Mouse (Mus musculus): ENCODE measurements around the gene Atpif1. TPM values are rescaled to one million over a fixed set of nuclear protein-coding genes. Genes with fewer than 3 reads are reported as not detected.
A peak's percentile ranks its signal among the peaks of the same experiment; 100 is the strongest.

Atpif1 gene
- polyA plus RNA-seq, 1 experiment from 2014 or later = 799 TPM

- Histone ChIP-seq H3K27ac (no peak overlapping the region), H3K9me3 (no peaks in the 10 kb centered on the region), H3K36me3 (no peaks in the 10 kb centered on the region), H3K4me2 (no peak overlapping the region), H3K27me3 (no peaks in the 10 kb centered on the region), H3K9ac (no peak overlapping the region), H3K4me1 (peaks cover 8% of the 10 kb centered on the region; the same call in 1 of the 2 replicates), H3K4me3 (no peak overlapping the region)
- no peak for ATAC-seq (ENCODE audit: insufficient number of reproducible peaks, low FRiP score, low TSS enrichment, low read depth)
- WGBS = 86% methylated on average over 3 of the region's 3 CpGs
Observed at GRCm38 (mm10) chr4:132519188-132519587, 14.3 kb downstream of the Atpif1 start.

GRCm38 (mm10) chr4:132518066-132518465, 15.4 kb downstream of the Atpif1 start:
- no peaks in the 10 kb centered on the region for H3K27me3 ChIP-seq
- 79% methylated on average over 8 of the region's 8 CpGs for WGBS
- H3K9ac ChIP-seq = no peak overlapping the region
- no peaks in the 10 kb centered on the region for H3K36me3 ChIP-seq
- no peaks in the 10 kb centered on the region for H3K9me3 ChIP-seq
- peaks cover 12% of the 10 kb centered on the region for H3K4me1 ChIP-seq
- no peak overlapping the region for H3K4me2 ChIP-seq
- ATAC-seq (ENCODE audit: insufficient number of reproducible peaks, low FRiP score, low TSS enrichment, low read depth) = no peak
- no peak overlapping the region for H3K27ac ChIP-seq
- no peak overlapping the region for H3K4me3 ChIP-seq

- Histone ChIP-seq H3K9me3 (no peaks in the 10 kb centered on the region), H3K4me1 (peaks cover 17% of the 10 kb centered on the region), H3K4me3 (peak overlapping the region; percentile 42), H3K27me3 (no peaks in the 10 kb centered on the region), H3K4me2 (peak overlapping the region; percentile 86), H3K27ac (peak overlapping the region; percentile 82), H3K9ac (peak overlapping the region; percentile 35), H3K36me3 (no peaks in the 10 kb centered on the region)
- ATAC-seq (ENCODE audit: insufficient number of reproducible peaks, low FRiP score, low TSS enrichment, low read depth) = peak; percentile 93
- WGBS = 17% methylated on average over 22 of the region's 22 CpGs
Observed at GRCm38 (mm10) chr4:132515369-132516155, 17.9 kb downstream of the Atpif1 start.

- H3K4me3 ChIP-seq = peak overlapping the region; percentile 42
- peaks cover 18% of the 10 kb centered on the region for H3K4me1 ChIP-seq
- no peaks in the 10 kb centered on the region for H3K36me3 ChIP-seq
- no peaks in the 10 kb centered on the region for H3K9me3 ChIP-seq
- ATAC-seq (ENCODE audit: insufficient number of reproducible peaks, low FRiP score, low TSS enrichment, low read depth) = no peak
- peak overlapping the region; percentile 82 for H3K27ac ChIP-seq
- H3K27me3 ChIP-seq = no peaks in the 10 kb centered on the region
- H3K4me2 ChIP-seq = peak overlapping the region; percentile 86
- peak overlapping the region; percentile 35 for H3K9ac ChIP-seq
- WGBS = 1% methylated on average over 21 of the region's 21 CpGs
Observed at GRCm38 (mm10) chr4:132514555-132515135, 18.8 kb downstream of the Atpif1 start.

GRCm38 (mm10) chr4:132513395-132514273, 19.8 kb downstream of the Atpif1 start:
- Histone ChIP-seq H3K4me2 (no peak overlapping the region), H3K27me3 (no peaks in the 10 kb centered on the region), H3K4me3 (no peak overlapping the region), H3K4me1 (peaks cover 24% of the 10 kb centered on the region), H3K36me3 (no peaks in the 10 kb centered on the region), H3K9ac (no peak overlapping the region; the same call in 1 of the 2 replicates), H3K27ac (no peak overlapping the region), H3K9me3 (no peaks in the 10 kb centered on the region)
- no peak for ATAC-seq (ENCODE audit: insufficient number of reproducible peaks, low FRiP score, low TSS enrichment, low read depth)
- WGBS = 29% methylated on average over 14 of the region's 14 CpGs

GRCm38 (mm10) chr4:132512080-132512479, 21.4 kb downstream of the Atpif1 start:
- no peak for ATAC-seq (ENCODE audit: insufficient number of reproducible peaks, low FRiP score, low TSS enrichment, low read depth)
- 70% methylated on average over 3 of the region's 3 CpGs for WGBS

GRCm38 (mm10) chr4:132510352-132510798, 23.1 kb downstream of the Atpif1 start, which contains the start of gene Sesn2:
Sesn2 (minus strand) TSS chr4:132510501.
- Histone ChIP-seq H3K27ac (peak within 1 kb of the TSS; percentile 87), H3K4me3 (peak within 1 kb of the TSS; percentile 81), H3K4me2 (peak within 1 kb of the TSS; percentile 89), H3K36me3 (no peaks in the 10 kb centered on the region), H3K9ac (peak within 1 kb of the TSS; percentile 71), H3K4me1 (peaks cover 24% of the 10 kb centered on the region), H3K27me3 (no peaks in the 10 kb centered on the region), H3K9me3 (no peaks in the 10 kb centered on the region)
- under 1% methylated on average over 32 of the region's 32 CpGs for WGBS
- ATAC-seq (ENCODE audit: insufficient number of reproducible peaks, low FRiP score, low TSS enrichment, low read depth) = peak; percentile 87

More at GRCm38 (mm10) chr4:132512080-132512479, 21.4 kb downstream of the Atpif1 start:
- Histone ChIP-seq H3K4me1 (peaks cover 28% of the 10 kb centered on the region), H3K9me3 (no peaks in the 10 kb centered on the region), H3K27me3 (no peaks in the 10 kb centered on the region), H3K36me3 (no peaks in the 10 kb centered on the region), H3K4me2 (no peak overlapping the region), H3K4me3 (no peak overlapping the region), H3K27ac (no peak overlapping the region), H3K9ac (no peak overlapping the region)

GRCm38 (mm10) chr4:132509621-132510296, 23.7 kb downstream of the Atpif1 start:
- peak overlapping the region; percentile 89 for H3K4me2 ChIP-seq
- H3K27me3 ChIP-seq = no peaks in the 10 kb centered on the region
- H3K4me3 ChIP-seq = peak overlapping the region; percentile 81
- peaks cover 24% of the 10 kb centered on the region for H3K4me1 ChIP-seq
- peak overlapping the region; percentile 71 for H3K9ac ChIP-seq
- H3K9me3 ChIP-seq = no peaks in the 10 kb centered on the region
- peak; percentile 68 for ATAC-seq (ENCODE audit: insufficient number of reproducible peaks, low FRiP score, low TSS enrichment, low read depth)
- H3K36me3 ChIP-seq = no peaks in the 10 kb centered on the region
- 0% methylated on average over 52 of the region's 52 CpGs for WGBS
- H3K27ac ChIP-seq = peak overlapping the region; percentile 87

- H3K36me3 ChIP-seq = no peaks in the 10 kb centered on the region
- H3K9me3 ChIP-seq = no peaks in the 10 kb centered on the region
- no peaks in the 10 kb centered on the region for H3K27me3 ChIP-seq
- no peak for ATAC-seq (ENCODE audit: insufficient number of reproducible peaks, low FRiP score, low TSS enrichment, low read depth)
- H3K4me3 ChIP-seq = no peak overlapping the region
- no peak overlapping the region for H3K4me2 ChIP-seq
- 34% methylated on average over 2 of the region's 2 CpGs for WGBS
- H3K4me1 ChIP-seq = peaks cover 18% of the 10 kb centered on the region
- no peak overlapping the region for H3K27ac ChIP-seq
- no peak overlapping the region for H3K9ac ChIP-seq
Observed at GRCm38 (mm10) chr4:132507210-132507609, 26.2 kb downstream of the Atpif1 start.

GRCm38 (mm10) chr4:132506250-132506649, 27.2 kb downstream of the Atpif1 start:
- Histone ChIP-seq H3K4me3 (no peak overlapping the region), H3K27ac (no peak overlapping the region), H3K9me3 (no peaks in the 10 kb centered on the region), H3K4me1 (peaks cover 18% of the 10 kb centered on the region), H3K4me2 (no peak overlapping the region), H3K27me3 (no peaks in the 10 kb centered on the region), H3K9ac (no peak overlapping the region), H3K36me3 (no peaks in the 10 kb centered on the region)
- ATAC-seq (ENCODE audit: insufficient number of reproducible peaks, low FRiP score, low TSS enrichment, low read depth) = no peak
- WGBS = 74% methylated on average over 6 of the region's 6 CpGs

- Histone ChIP-seq H3K4me2 (no peak overlapping the region), H3K9me3 (no peaks in the 10 kb centered on the region), H3K4me3 (no peak overlapping the region), H3K9ac (no peak overlapping the region), H3K27ac (no peak overlapping the region), H3K4me1 (peaks cover 15% of the 10 kb centered on the region), H3K36me3 (no peaks in the 10 kb centered on the region; the same call in 1 of the 2 replicates), H3K27me3 (no peaks in the 10 kb centered on the region)
- no peak for ATAC-seq (ENCODE audit: insufficient number of reproducible peaks, low FRiP score, low TSS enrichment, low read depth)
- 52% methylated on average over 10 of the region's 10 CpGs for whole genome bisulfite sequencing
Observed at GRCm38 (mm10) chr4:132505800-132506199, 27.7 kb downstream of the Atpif1 start.
